Mouse (Mus musculus) spleen, postnatal 36 days (tissue): Measurements from ENCODE around the gene Strada.
A peak's percentile ranks its signal among the peaks of the same experiment; 100 is the strongest.

Source experiments
- DNase-seq, 2 experiments: peaks; one replicate each; pipeline ENCODE4 v3.0.0; 2022; ENCODE audit warnings: low spot score in 2 of 2, mixed read lengths in 1 of 2

Gene Strada

DNA sequence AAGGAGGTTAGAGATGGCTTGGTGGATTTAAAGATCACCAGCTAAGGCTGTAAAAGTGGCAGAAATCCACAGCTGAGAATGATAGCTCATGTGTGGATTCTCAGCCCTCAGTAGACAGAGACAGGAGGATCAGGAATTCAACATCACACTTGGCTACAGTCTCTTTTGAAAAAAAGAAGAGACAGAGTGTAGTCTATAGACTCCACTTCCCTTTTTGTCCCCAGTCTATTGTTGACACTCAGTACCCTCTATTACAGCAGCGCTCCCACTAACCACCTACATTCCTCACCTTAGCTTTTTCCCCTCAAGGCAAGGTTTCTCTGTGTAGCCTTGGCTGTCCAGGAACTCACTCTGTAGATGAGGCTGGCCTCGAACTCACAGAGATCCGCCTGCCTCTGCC is 10.3 kb downstream of the Strada start:
- no peak for DNase-seq

DNA sequence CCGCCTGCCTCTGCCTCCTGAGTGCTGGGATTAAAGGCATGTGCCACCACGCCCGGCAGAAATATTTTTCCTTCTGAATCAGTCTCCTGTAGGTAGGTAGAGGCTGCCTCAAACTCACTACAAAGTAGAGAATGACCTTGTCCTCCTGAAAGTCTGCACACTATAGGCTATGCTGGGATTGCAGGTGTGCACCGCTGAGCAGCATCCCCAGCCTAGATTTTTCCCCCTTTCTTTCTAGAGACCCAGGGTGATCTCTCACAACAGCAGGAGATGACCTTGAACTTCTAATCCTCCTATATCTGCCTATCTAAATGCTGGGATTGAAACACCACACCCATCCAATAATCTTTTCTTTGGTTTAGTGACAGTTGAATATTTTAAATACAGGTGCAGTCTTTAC is 14.6 kb downstream of the Strada start:
- DNase-seq = no peak

GRCm38 (mm10) chr11:106180449-106180801 is 21.5 kb downstream of the Strada start:
- peak; percentile 46 to 49 for DNase-seq

DNA sequence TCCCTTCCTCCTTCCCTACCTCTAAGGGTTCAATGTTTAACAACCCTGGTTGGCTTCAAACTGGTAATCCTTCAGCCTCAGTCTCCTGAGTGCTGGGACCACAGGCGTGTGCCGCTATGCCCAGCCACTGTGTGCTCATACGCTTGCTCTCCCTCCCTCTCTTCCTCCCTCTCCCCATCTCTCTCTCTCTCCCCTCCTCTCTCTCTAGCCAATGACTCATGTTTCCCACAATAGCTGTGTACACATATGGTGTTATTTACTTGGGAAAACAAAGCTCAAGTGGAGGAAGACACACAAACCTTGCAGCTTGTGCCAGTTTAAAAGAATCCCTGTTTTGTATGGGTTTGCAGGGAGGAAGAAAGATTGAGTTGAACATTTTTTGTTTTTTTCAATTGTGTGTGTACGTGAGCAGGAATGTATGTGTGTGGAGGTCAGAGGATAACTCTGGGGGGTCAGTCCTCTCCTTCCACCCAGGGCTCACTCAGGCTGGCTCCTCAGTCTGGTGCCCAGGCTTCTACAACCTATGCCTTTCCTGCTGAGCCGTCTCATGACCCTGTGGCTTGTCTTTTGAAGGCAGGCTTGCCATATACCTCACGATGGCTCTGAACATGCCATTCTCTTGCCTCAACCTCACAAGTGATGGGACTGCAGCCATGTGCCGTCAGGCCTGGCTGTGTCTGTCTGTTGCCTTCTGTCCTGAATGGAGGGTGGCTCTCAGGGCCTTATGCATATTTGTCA is 22.1 kb downstream of the Strada start:
- no peak for DNase-seq

GRCm38 (mm10) chr11:106178036-106178782 is 23.8 kb downstream of the Strada start:
- no peak for DNase-seq

DNA sequence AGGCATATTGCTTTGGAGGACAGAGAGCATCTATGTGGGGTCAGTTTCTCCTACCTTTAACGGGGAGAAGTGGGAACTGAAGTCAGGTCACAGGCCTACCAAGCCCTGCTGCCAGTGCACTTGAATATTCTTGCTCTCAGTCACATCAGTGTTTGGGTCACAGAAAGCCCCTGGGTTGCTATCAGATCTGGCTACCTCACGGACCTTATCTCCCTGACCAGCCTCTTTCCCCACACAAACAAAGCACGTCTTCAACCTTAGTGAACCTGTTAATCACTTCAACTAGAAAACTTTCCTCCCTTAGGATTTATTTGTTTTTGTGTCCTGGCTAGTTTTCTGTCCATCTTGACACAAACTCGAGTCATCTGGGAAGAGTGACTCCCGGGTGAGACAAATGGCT is 25.6 kb downstream of the Strada start:
- no peak for DNase-seq

GRCm38 (mm10) chr11:106175081-106175480 is 26.9 kb downstream of the Strada start:
- no peak for DNase-seq

DNA sequence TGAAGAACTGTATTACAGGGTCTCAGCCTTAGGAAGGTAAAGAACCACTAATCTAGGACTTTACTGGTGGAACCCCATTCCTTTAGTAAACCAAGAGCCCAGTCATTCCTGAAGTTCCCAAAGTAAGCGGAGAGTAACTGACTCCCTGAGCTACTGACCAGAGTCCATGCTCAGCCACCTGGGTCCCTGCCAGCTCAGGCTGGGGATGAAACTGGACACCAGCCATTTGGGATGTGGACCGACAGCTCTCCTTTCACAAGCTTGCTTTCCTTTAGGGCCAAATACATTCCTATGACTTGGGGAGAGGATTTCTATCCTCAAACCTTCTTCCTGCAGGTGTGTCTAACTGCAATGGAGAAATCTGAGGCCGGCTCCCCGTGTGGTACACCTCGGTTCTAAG is 27.6 kb downstream of the Strada start:
- no peak for DNase-seq

DNA sequence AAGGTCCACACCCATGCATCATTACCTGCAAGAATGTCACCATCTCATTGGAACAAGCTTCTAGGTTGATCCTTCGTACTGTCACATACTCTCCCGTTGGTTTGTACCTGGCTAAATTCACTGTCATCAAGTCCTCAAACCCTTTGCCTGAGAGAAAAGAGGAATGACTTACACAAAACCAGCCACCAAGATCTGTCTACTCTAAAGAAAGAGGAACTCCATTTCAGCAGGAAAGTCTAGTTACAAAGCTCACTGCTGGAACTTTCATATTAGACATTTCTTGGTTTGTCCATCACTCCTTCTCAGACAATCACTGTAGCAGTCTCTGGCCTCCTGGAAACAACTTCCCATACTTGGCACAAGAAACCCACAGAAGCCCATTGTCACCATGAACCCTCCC is 28.7 kb downstream of the Strada start:
- no peak for DNase-seq

GRCm38 (mm10) chr11:106170807-106171206 is 31.2 kb downstream of the Strada start:
- peak; percentile 51 to 61 for DNase-seq

- peak; percentile 71 to 76 for DNase-seq
Measured at GRCm38 (mm10) chr11:106167435-106167834, 34.5 kb downstream of the Strada start.

DNA sequence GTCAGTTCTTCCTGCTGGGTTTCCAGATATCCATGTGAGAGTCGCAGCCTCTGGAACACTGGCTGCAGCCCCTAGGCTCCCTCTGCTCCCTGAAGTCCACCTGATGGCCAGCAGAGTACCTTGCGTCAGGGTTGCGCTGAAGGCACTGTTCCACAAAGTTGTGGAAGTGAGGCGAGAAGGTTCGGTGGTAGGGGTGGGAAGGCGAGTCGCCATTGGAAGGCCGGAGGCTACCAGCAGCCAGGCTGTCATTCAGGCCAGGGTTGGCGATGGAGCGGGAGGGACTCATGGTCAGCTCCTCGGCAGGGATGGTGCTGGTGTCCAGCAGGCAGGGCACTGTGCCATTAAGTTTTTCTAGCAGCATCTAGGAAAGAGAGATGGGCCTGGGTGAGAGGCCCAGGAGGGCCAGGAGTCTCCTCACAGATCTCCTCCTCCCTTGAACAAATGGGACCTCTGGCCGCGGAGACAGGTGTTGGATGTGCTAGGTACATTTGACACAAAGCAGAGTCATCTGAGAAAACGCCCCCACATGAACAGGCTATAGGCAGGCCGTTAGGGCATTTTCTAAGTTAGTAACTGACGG is 37.3 kb downstream of the Strada start:
- no peak for DNase-seq

GRCm38 (mm10) chr11:106163546-106163945 is 38.4 kb downstream of the Strada start:
- DNase-seq = no peak

DNA sequence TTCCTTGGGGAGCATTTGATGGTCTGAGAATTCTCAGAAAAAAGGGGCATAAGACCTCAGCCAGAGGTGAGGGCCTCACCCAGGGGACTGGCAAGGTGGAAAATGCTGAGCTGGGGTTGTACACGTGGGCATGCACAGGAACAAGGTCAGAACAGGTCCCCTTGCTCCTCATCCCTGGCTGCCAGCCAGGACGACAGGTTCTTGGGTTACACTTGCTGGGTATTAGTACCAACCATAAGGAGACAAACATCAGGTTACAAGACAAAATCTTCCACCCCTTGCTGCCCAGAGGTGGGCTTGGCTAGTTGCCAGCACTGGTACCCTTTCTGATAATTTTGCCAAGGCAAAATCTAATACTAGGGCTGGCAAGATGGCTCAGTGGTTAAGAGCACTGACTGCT is 39.7 kb downstream of the Strada start:
- no peak for DNase-seq

DNA sequence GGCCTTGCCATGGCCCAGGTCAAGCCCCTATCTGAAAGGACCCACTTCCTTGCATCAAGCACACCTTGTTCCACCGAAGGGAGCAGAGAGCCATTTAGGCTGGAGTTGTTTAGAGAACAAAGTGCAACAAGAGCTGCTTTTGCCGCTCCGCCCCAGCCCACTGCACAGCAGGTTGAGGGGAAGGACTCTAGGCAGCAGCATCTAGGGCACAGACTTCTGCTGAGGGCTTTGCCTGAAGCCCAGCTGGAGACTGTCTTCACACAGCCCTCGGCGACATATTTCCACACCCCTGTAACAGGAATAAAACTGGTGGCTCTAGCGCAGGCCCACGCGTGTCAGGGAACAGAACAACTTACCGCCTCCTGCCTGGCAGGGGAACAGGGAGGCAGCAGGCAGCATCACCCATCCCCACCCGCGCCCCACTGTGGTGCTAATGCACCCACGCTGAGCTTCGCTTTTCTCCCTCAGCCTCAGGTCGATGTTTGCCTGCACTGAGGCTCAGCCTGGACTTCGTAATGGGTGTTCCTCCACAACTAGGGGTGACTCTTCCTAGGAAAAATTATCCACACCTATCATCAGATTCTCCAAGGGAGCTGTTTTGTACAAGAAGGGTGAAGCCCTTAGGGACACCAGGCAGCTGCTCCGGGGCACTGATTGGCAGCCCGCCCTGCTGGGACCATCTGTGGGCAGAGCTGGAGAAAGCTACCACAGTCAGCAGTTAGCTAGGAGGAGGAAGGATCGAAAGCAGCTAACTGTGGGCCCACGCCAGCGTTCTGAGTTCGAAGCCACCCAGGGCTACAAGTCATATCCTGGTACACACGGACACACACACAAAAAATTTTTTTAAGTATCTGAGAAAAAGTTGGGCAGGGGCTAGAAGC is 40.9 kb downstream of the Strada start, which contains the start of the genes Gm10840 and Limd2:
Gene Gm10840, plus strand, starts transcription at position 10 of the 881 bp plus-strand sequence.
Gene Limd2, minus strand, starts transcription at position 20 of the 881 bp plus-strand sequence.
- peak; percentile 66 to 69 for DNase-seq

DNA sequence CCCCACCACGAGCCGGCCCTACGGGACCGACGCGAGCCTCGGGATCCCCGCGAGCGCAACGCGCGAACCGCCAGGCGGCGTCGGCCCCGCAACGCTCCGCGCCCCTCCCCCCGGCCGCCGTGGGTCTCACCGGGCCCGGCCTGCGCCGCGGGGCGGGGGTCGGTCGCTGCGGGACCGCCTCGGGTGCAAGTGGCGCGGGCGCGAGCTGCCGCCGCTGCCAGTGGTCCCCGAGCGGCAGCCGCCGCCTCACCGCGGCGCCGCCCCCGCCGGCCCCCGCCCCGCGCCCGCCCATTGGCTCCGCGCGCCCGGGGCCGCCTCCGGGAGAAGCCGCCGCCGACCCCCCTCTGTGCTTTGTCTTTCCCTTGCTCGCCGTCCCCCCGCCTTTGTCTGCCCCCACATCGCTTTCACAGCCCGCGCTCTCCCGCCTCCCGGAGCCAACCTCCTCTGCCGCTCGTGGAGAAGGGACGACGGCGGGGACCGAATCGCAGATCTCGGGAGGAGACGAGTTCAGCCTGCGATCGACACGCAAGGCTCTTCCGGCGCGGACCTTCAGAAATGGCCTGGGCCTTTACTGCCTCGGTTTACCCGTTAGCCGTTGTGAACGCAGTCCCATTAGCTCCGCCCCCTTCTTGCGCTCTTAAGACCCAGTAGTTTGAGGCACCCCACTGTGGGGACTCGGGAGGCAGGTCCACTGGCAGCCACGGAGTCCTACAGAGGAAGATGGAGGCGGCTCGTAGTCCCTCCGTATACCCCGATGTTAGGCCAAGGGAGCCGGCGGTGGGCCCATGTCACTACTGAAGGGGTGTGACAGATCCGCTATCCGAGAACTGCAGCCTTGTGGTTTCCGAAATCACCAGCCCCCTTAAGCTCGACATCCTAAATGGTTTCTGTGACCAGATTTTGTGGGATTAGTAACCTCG is 41.8 kb downstream of the Strada start:
- peak; percentile 86 to 87 for DNase-seq

DNA sequence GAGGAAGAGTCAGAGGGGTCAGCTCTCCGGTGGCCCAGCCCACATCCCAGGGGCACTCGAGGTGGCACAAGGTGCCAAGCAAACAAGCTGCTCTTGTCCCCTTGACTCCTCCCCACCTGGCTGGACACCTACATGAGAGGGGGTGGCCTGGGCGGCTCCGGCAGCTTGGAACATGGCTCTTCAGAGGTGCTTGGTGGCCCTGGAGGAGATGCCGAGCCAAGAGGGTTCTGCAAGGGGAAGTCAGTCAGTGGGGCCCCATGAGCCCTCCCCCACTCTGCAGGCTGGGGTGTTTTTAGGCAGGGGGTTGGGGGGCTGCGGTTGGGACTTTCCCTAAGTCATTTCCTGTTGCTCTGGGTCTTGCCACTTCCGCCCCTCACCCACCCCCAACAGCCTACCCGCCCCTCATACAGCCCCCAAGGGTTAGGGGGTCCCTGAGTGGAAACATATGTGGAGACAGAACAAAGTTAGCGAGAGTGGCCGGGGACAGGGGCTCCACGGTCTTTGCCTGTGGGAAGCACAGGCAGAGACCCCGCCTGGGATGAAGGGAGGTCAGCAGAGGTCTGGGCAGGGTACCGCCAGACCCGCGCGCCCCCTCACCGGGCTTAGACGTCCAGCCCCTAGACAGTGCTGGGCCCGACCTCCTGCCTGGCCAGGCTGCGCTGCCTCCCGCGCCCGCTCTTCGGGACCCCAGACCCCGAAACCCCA is 42.6 kb downstream of the Strada start:
- peak; percentile 93 to 94 for DNase-seq

DNA sequence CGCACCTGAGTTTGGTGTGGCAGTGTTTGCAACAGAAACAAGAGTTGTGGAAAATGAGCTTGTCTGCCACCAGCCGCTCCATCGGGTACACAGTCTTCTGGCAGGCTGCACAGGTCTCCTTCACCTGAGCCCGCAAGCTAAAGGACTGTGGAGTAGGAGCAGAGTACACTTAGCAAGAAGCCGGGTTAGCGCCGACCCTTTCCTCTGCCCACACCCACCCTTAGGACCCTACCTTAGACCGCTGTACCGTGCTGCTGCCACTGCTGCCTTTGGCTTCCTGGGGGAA is 43.1 kb downstream of the Strada start:
- no peak for DNase-seq

- peak; percentile 61 to 66 for DNase-seq
Measured at GRCm38 (mm10) chr11:106158081-106158929, 43.7 kb downstream of the Strada start.
